Mouse (Mus musculus): ENCODE results near the gene Lgalsl. TPM values are rescaled to one million over a fixed set of nuclear protein-coding genes. Genes with fewer than 3 reads are reported as not detected.

The Lgalsl gene
- total and polyA plus RNA-seq, 3 experiments = 8.1 to 22.7 (median 16.4) TPM

DNA sequence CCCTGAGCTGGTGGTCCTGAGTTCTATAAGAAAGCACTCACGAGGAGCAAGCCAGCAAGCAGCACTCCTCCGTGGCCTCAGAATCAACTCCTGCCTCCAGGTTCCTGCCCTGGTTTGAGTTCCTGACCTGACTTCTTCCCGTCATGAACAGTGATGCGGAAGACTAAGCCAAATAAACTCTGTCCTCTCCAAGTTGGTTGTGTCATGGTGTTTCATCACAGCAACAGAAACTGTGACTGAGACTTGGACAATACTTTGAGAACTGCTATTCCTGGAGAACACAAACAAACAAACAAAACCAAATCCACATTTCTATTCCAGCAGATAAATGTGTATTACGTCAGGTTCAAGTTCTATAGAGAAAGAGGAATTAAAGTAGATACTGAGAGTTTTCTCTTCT is 31.2 kb upstream of the Lgalsl start:
- Histone ChIP-seq H3K79me2 (replicated peaks; ENCODE audit: control insufficient read depth, extremely low read depth, insufficient read depth, poor library complexity, severe bottlenecking) (no peaks in the 10 kb centered on the region), H3K27me3 (replicated peaks) (no peaks in the 10 kb centered on the region), H3K4me2 (ENCODE audit: insufficient read depth, low read depth, poor library complexity, severe bottlenecking) (no peak overlapping the region), H3K4me1 (ENCODE audit: control insufficient read depth in 1 of 2, insufficient read depth in 2 of 2) (peaks cover 9 to 19% of the 10 kb centered on the region in 2 experiments), H3K9me3 (replicated peaks; ENCODE audit: low read length) (no peaks in the 10 kb centered on the region), H3K4me3 (replicated peaks in 1 of 3; ENCODE audit: low read depth in 2 of 3, low read length in 2 of 3, poor library complexity in 1 of 3) (no peak overlapping the region), H3K27ac (ENCODE audit: insufficient read depth, low read depth) (no peak overlapping the region), H3K9ac (ENCODE audit: insufficient read depth, low read depth) (no peak overlapping the region), H3K36me3 (replicated peaks in 1 of 2; ENCODE audit: control insufficient read depth in 1 of 2, insufficient read depth in 1 of 2, low read length in 1 of 2) (no peaks in the 10 kb centered on the region)
- no peak for TF ChIP-seq ELF1 (IDR thresholded peaks at IDR 0.05; ENCODE audit: low read depth, low read length)
- TF ChIP-seq MAFK (IDR thresholded peaks at IDR 0.05; ENCODE audit: insufficient replicate concordance, low read length) = no peak
- no peak for TF ChIP-seq MEF2A (IDR thresholded peaks at IDR 0.05; ENCODE audit: borderline replicate concordance, low read depth, low read length)
- no peak for TF ChIP-seq UBTF (IDR thresholded peaks at IDR 0.05; ENCODE audit: low read depth, low read length)
- no peak for TF ChIP-seq KAT2A (IDR thresholded peaks at IDR 0.05; ENCODE audit: insufficient replicate concordance, low read length)
- TF ChIP-seq CHD1 (IDR thresholded peaks at IDR 0.05; ENCODE audit: low read depth, low read length) = no peak
- TF ChIP-seq ZKSCAN1 (IDR thresholded peaks at IDR 0.05; ENCODE audit: borderline replicate concordance, low read depth, low read length) = no peak
- no peak for TF ChIP-seq EP300 (IDR thresholded peaks at IDR 0.05; ENCODE audit: low read length)
- TF ChIP-seq E2F4 (IDR thresholded peaks at IDR 0.05; ENCODE audit: insufficient replicate concordance, low read depth, low read length) = no peak
- no peak for TF ChIP-seq IRF4 (IDR thresholded peaks at IDR 0.05; ENCODE audit: low read depth, low read length)
- TF ChIP-seq ZC3H11A (IDR thresholded peaks at IDR 0.05; ENCODE audit: low read depth, low read length) = no peak
- no peak for TF ChIP-seq ETS1 (conservative IDR thresholded peaks at IDR 0.05; ENCODE audit: low read depth, low read length)
- no peak for TF ChIP-seq NELFE (IDR thresholded peaks at IDR 0.05; ENCODE audit: low read depth, low read length)
- TF ChIP-seq MAZ (IDR thresholded peaks at IDR 0.05; ENCODE audit: low read depth, low read length) = no peak
- no peak for TF ChIP-seq BHLHE40 (IDR thresholded peaks at IDR 0.05; ENCODE audit: low read depth, low read length)
- no peak for DNase-seq (ENCODE audit: extremely low read depth)
- in situ Hi-C loops (cut with MboI; ENCODE audit: low pct_ligation_motif_present, low pct_unique_long_range_greater_than_20kb, low sequenced_read_pairs) = no loop called here
- dilution Hi-C loops (cut with MboI; ENCODE audit: extremely low pct_ligation_motif_present, extremely low pct_unique_long_range_greater_than_20kb, low sequenced_read_pairs) = no loop called here

DNA sequence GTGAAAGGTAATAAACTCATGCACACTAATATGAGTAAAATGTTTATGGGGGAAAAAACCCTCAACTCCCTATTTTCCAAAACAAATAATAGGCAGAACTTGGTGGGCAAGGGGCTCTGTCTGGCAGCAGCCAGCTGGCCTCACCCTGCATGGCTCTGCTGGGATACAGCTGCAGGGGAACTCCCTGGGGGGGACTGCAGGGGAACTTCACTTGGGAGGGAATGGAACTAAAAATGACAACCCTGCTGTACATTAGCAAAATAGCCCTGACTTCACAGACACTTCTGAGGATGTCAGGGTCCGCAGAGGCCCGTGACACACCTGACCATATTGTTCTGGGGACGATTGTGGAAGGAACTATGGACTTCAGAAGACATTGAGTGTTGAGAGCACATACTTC is 29.5 kb upstream of the Lgalsl start:
- Histone ChIP-seq H3K9ac (ENCODE audit: insufficient read depth, low read depth) (no peak overlapping the region), H3K27ac (ENCODE audit: insufficient read depth, low read depth) (no peak overlapping the region), H3K36me3 (replicated peaks in 1 of 2; ENCODE audit: control insufficient read depth in 1 of 2, insufficient read depth in 1 of 2, low read length in 1 of 2) (no peaks in the 10 kb centered on the region), H3K4me2 (ENCODE audit: insufficient read depth, low read depth, poor library complexity, severe bottlenecking) (0 out of 2 replicates have a peak overlapping the region, but pooled peaks have one; percentile 0), H3K4me1 (ENCODE audit: control insufficient read depth in 1 of 2, insufficient read depth in 2 of 2) (peaks cover 8 to 19% of the 10 kb centered on the region in 2 experiments), H3K4me3 (replicated peaks in 1 of 3; ENCODE audit: low read depth in 2 of 3, low read length in 2 of 3, poor library complexity in 1 of 3) (no peak overlapping the region), H3K27me3 (replicated peaks) (no peaks in the 10 kb centered on the region), H3K9me3 (replicated peaks; ENCODE audit: low read length) (no peaks in the 10 kb centered on the region), H3K79me2 (replicated peaks; ENCODE audit: control insufficient read depth, extremely low read depth, insufficient read depth, poor library complexity, severe bottlenecking) (no peaks in the 10 kb centered on the region)
- dilution Hi-C loops (cut with MboI; ENCODE audit: extremely low pct_ligation_motif_present, extremely low pct_unique_long_range_greater_than_20kb, low sequenced_read_pairs) = no loop called here
- TF ChIP-seq KAT2A (IDR thresholded peaks at IDR 0.05; ENCODE audit: insufficient replicate concordance, low read length) (no peak), MEF2A (IDR thresholded peaks at IDR 0.05; ENCODE audit: borderline replicate concordance, low read depth, low read length) (no peak), ZMIZ1 (IDR thresholded peaks at IDR 0.05; ENCODE audit: low read depth, low read length) (no peak), POLR2A (IDR thresholded peaks at IDR 0.05; ENCODE audit: low read depth, low read length) (no peak), CHD2 (IDR thresholded peaks at IDR 0.05; ENCODE audit: low read length) (no peak)
- in situ Hi-C loops (cut with MboI; ENCODE audit: low pct_ligation_motif_present, low pct_unique_long_range_greater_than_20kb, low sequenced_read_pairs) = no loop called here
- peak; percentile 23 for DNase-seq (ENCODE audit: extremely low read depth)

Data from CH12.LX (cell line).